Comparison of ENCODE assay signal across 13 mouse cellular contexts in genomic region chr10:4121197-4121596, GRCm38 (mm10).
DNase-seq lines count a peak whose midpoint lies in the region; ATAC-seq and TF ChIP-seq lines count a peak whose summit lies in the region.
"Had no signal": no experiment of that assay in that cellular context is flagged by ENCODE, and none has a peak within 500 bp of the region (broad histone marks: within the 10 kb centered on the region; RNA-seq: fewer than 3 reads in every experiment).

No protein-coding gene starts in this region.

- in situ Hi-C loops in Patski (cut with MboI; ENCODE audit: low pct_unique_long_range_greater_than_20kb): loop anchor here (25.0 kb wide), 1 partner anchor 1691 kb away; the partner anchor contains the start of genes Fbxo5 and Mtrf1l

- DNase-seq in heart, postnatal 36 days: no peak
- no peak for DNase-seq in liver, postnatal 0 days
- DNase-seq in Patski (ENCODE audit: low read depth, low spot score): peak; percentile 86
- DNase-seq: cerebellum, postnatal 25 days; right cerebral cortex, postnatal 14 days had no signal

- H3K36me3 ChIP-seq in heart, embryonic 16.5 days (ENCODE audit: control insufficient read depth, insufficient read depth): no peaks in the 10 kb centered on the region
- H3K36me3 ChIP-seq in liver, postnatal 0 days (replicated peaks; ENCODE audit: insufficient read depth, low read length): no peaks in the 10 kb centered on the region; the same call in 1 of the 2 replicates
- H3K36me3 ChIP-seq in liver, embryonic 12.5 days: peaks cover 55% of the 10 kb centered on the region
- H3K36me3 ChIP-seq in stomach, embryonic 15.5 days: no peaks in the 10 kb centered on the region
- no peaks in the 10 kb centered on the region for H3K36me3 ChIP-seq in hindbrain, embryonic 13.5 days
- H3K36me3 ChIP-seq: embryonic facial prominence, embryonic 12.5 days; limb, embryonic 12.5 days; midbrain, embryonic 12.5 days had no signal

- H3K27ac ChIP-seq in heart, embryonic 16.5 days (ENCODE audit: low read length): peak overlapping the region; percentile 76
- peak overlapping the region; percentile 51 for H3K27ac ChIP-seq in liver, postnatal 0 days (ENCODE audit: low read depth)
- H3K27ac ChIP-seq in liver, embryonic 12.5 days: no peak overlapping the region
- H3K27ac ChIP-seq in stomach, embryonic 15.5 days: peak overlapping the region; percentile 81
- no peak overlapping the region for H3K27ac ChIP-seq in hindbrain, embryonic 13.5 days
- H3K27ac ChIP-seq: embryonic facial prominence, embryonic 12.5 days; limb, embryonic 12.5 days; midbrain, embryonic 12.5 days had no signal

- 77% methylated on average over 1 of the region's 1 CpGs for WGBS in heart, embryonic 16.5 days
- 80% methylated on average over 1 of the region's 1 CpGs for WGBS in liver, postnatal 0 days (ENCODE audit: insufficient replicate concordance)
- WGBS in liver, embryonic 12.5 days (ENCODE audit: insufficient replicate concordance): 75% methylated on average over 1 of the region's 1 CpGs
- WGBS in stomach, embryonic 15.5 days: 79% methylated on average over 1 of the region's 1 CpGs
- 90% methylated on average over 1 of the region's 1 CpGs for WGBS in hindbrain, embryonic 13.5 days

- no peaks in the 10 kb centered on the region for H3K9me3 ChIP-seq in heart, embryonic 16.5 days (replicated peaks; ENCODE audit: control insufficient read depth, low read length)
- H3K9me3 ChIP-seq in liver, postnatal 0 days (ENCODE audit: low read length): no peaks in the 10 kb centered on the region
- no peaks in the 10 kb centered on the region for H3K9me3 ChIP-seq in liver, embryonic 12.5 days (replicated peaks)
- H3K9me3 ChIP-seq in stomach, embryonic 15.5 days: no peaks in the 10 kb centered on the region
- H3K9me3 ChIP-seq in hindbrain, embryonic 13.5 days: no peaks in the 10 kb centered on the region
- H3K9me3 ChIP-seq: embryonic facial prominence, embryonic 12.5 days; G1E; limb, embryonic 12.5 days; midbrain, embryonic 12.5 days had no signal

- H3K4me1 ChIP-seq in heart, embryonic 16.5 days (ENCODE audit: control insufficient read depth, insufficient read depth, low read length): peaks cover 11% of the 10 kb centered on the region
- peaks cover 13% of the 10 kb centered on the region for H3K4me1 ChIP-seq in liver, postnatal 0 days (ENCODE audit: insufficient read depth)
- peaks cover 7% of the 10 kb centered on the region for H3K4me1 ChIP-seq in liver, embryonic 12.5 days
- peaks cover 13% of the 10 kb centered on the region; the same call in 1 of the 2 replicates for H3K4me1 ChIP-seq in stomach, embryonic 15.5 days
- H3K4me1 ChIP-seq in hindbrain, embryonic 13.5 days (replicated peaks): 0 out of 2 replicates have a peak, but pooled peaks cover 6% of the 10 kb centered on the region

- no peak for TF ChIP-seq EP300 in liver, postnatal 0 days (IDR thresholded peaks at IDR 0.05; ENCODE audit: low read depth)

- H3K27me3 ChIP-seq in heart, embryonic 16.5 days (ENCODE audit: control insufficient read depth, insufficient read depth, low read length): no peaks in the 10 kb centered on the region
- H3K27me3 ChIP-seq in liver, postnatal 0 days (ENCODE audit: insufficient read depth, low read length): no peaks in the 10 kb centered on the region
- no peaks in the 10 kb centered on the region for H3K27me3 ChIP-seq in liver, embryonic 12.5 days (replicated peaks)
- no peaks in the 10 kb centered on the region for H3K27me3 ChIP-seq in Patski
- H3K27me3 ChIP-seq in stomach, embryonic 15.5 days (replicated peaks): no peaks in the 10 kb centered on the region
- no peaks in the 10 kb centered on the region for H3K27me3 ChIP-seq in hindbrain, embryonic 13.5 days
- H3K27me3 ChIP-seq: embryonic facial prominence, embryonic 12.5 days; limb, embryonic 12.5 days; midbrain, embryonic 12.5 days had no signal

- POLR2A ChIA-PET in Patski (lab: Charles Lee): interaction anchor here (0.6 to 1.7 kb wide), 3 partner anchors 12 to 118 kb away, joined by 3 to 4 read pairs (median 4); no protein-coding TSS in a partner anchor

- H3K4me2 ChIP-seq in heart, embryonic 16.5 days (ENCODE audit: low read depth, low read length): 0 out of 2 replicates have a peak overlapping the region, but pooled peaks have one; percentile 14
- no peak overlapping the region for H3K4me2 ChIP-seq in liver, postnatal 0 days (ENCODE audit: low read depth, low read length)
- H3K4me2 ChIP-seq in liver, embryonic 12.5 days: no peak overlapping the region
- H3K4me2 ChIP-seq in stomach, embryonic 15.5 days: no peak overlapping the region
- H3K4me2 ChIP-seq in hindbrain, embryonic 13.5 days: no peak overlapping the region
- H3K4me2 ChIP-seq: embryonic facial prominence, embryonic 12.5 days; limb, embryonic 12.5 days; midbrain, embryonic 12.5 days had no signal

- H3K4me3 ChIP-seq in heart, embryonic 16.5 days (ENCODE audit: low read length): no peak overlapping the region
- H3K4me3 ChIP-seq in liver, postnatal 0 days (ENCODE audit: low read depth, low read length): no peak overlapping the region
- no peak overlapping the region for H3K4me3 ChIP-seq in liver, embryonic 12.5 days
- H3K4me3 ChIP-seq in stomach, embryonic 15.5 days (replicated peaks): no peak overlapping the region
- H3K4me3 ChIP-seq in hindbrain, embryonic 13.5 days: no peak overlapping the region
- H3K4me3 ChIP-seq: embryonic facial prominence, embryonic 12.5 days; limb, embryonic 12.5 days; midbrain, embryonic 12.5 days had no signal

- no peak overlapping the region for H3K9ac ChIP-seq in heart, embryonic 16.5 days (ENCODE audit: low read length)
- no peak overlapping the region for H3K9ac ChIP-seq in liver, postnatal 0 days (replicated peaks)
- H3K9ac ChIP-seq in liver, embryonic 12.5 days: no peak overlapping the region
- no peak overlapping the region for H3K9ac ChIP-seq in stomach, embryonic 15.5 days
- no peak overlapping the region for H3K9ac ChIP-seq in hindbrain, embryonic 13.5 days
- H3K9ac ChIP-seq: embryonic facial prominence, embryonic 12.5 days; limb, embryonic 12.5 days; midbrain, embryonic 12.5 days had no signal

- ATAC-seq in heart, embryonic 16.5 days (replicated peaks; ENCODE audit: extremely low read depth, insufficient read depth, low FRiP score): no peak
- ATAC-seq in liver, postnatal 0 days: no peak
- no peak for ATAC-seq in liver, embryonic 12.5 days
- peak; percentile 96 for ATAC-seq in Patski
- no peak for ATAC-seq in stomach, embryonic 15.5 days (ENCODE audit: insufficient read depth, low FRiP score, low read depth)
- ATAC-seq in hindbrain, embryonic 13.5 days (ENCODE audit: low FRiP score): no peak

- CTCF ChIA-PET in Patski (lab: Charles Lee): interaction anchor here (1.2 to 2.0 kb wide), 2 partner anchors 15 to 37 kb away, joined by 3 to 6 read pairs; no protein-coding TSS in a partner anchor

- intact Hi-C loops in heart, postnatal 36 days (cut with DNase I): no loop called here

- TF ChIP-seq CTCF in liver, postnatal 0 days (IDR thresholded peaks at IDR 0.05; ENCODE audit: low read depth): no peak
- no peak for TF ChIP-seq CTCF in Patski (IDR thresholded peaks at IDR 0.05)

Comparison
In these comparisons a context has a peak if more than half of its experiments do, and no peak if none do; other contexts are left out.
1. H3K27ac ChIP-seq: peak in heart, embryonic 16.5 days (single experiment), liver, postnatal 0 days (single experiment) and stomach, embryonic 15.5 days (single experiment); none in liver, embryonic 12.5 days (single experiment) and hindbrain, embryonic 13.5 days (single experiment).